Mouse (Mus musculus) CD4-positive, CD25-positive, alpha-beta regulatory T cell (primary cell): ENCODE results near the gene Asb3. TPM values are rescaled to one million over a fixed set of nuclear protein-coding genes. Genes with fewer than 3 reads are reported as not detected.

Source experiments
- polyA plus RNA-seq: library from polyadenylated mRNA; unstranded; fragments of 100-300 nt; shearing (Covaris generic); gene quantifications from one replicate; pipeline ENCODE4 v1.2.1, GENCODE M21; 2017

Gene Asb3
- polyA plus RNA-seq, result 49.1 TPM

GRCm38 (mm10) chr11:30885171-30885871 is at the start of gene Asb3, which contains the start of gene Gpr75:
Gene Asb3, plus strand, starts transcription at chr11:30885416.
Gene Gpr75, plus strand, starts transcription at chr11:30885358.

GRCm38 (mm10) chr11:30954279-30954725 is 69.1 kb downstream of the Asb3 start, which contains the start of gene Erlec1:
Gene Erlec1, minus strand, starts transcription at chr11:30954335.

DNA sequence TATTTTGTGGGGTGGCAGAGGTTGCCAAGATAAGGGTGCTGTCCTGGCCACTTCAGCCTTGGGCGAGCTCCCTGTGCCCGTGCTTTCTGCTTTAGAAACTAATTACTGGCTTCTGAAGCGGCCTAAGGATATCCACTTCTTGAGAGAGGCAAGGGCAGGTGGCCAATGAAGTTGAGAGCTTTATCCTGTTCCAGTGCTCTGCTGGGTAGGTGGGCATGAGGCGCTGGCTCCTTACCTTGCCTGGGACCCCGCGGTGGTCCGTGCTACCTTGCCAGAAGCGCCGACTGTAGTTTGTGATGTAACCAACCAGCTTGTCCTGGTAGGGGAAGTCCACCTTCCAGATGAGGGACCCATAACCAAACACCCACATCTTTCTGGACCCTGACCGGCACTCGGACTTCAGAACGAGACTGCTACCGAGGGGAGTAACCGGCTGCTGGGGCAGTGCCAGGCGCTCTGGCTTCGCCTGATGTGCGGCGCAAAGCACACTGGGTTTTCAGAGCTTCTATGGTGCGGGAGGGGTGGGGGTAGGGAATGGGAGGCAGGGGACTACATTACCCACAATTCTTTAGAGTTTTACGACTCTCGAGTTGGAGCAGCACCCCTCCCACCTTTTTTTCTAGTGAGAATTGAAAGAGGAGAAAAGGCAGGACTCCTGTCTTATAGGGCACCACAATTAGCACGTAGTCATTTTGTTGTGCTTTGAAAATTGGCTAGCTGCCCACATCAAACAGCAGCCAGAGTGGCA is 100.8 kb downstream of the Asb3 start, which contains the start of gene Chac2:
Gene Chac2 (minus strand): TSS at position 474 of the 748 bp plus-strand sequence.

Other genes with a start within 250 kb of the Asb3 start
- gene Acyp2, start 235.8 kb upstream of the Asb3 start, polyA plus RNA-seq, result 0.84 TPM
- 18.2 TPM for gene Psme4, start 113.7 kb upstream of the Asb3 start, polyA plus RNA-seq
- not detected for gene Gpr75, start 58 bp upstream of the Asb3 start, polyA plus RNA-seq
- gene Erlec1, start 68.9 kb downstream of the Asb3 start, polyA plus RNA-seq, result 7.2 TPM
- gene Chac2, start 100.9 kb downstream of the Asb3 start, polyA plus RNA-seq, result 7.5 TPM